Mouse (Mus musculus) neural tube, embryonic 13.5 days (tissue): Measurements from ENCODE around the gene Anapc10. TPM values are rescaled to one million over a fixed set of nuclear protein-coding genes. Genes with fewer than 3 reads are reported as not detected.
"Not testable (repeated sequence)": the region's sequence is repeated elsewhere in the genome, so short reads cannot be mapped to it uniquely, and the experiment has no call there.

ENCODE experiments used
- ATAC-seq: fragments of 200-750 bp; cut with Nextera tagmentation; 2 replicates; pipeline ENCODE4 v1.8.0; 2017; ENCODE audit warnings: low read depth, mild to moderate bottlenecking, moderate TSS enrichment, moderate library complexity
- H3K27ac ChIP-seq: fragments of 300-500 bp; sonication (generic); replicated peaks from 2 replicates; pipeline ENCODE4 v1.5.1; 2015; ENCODE audit warnings: moderate library complexity, mild to moderate bottlenecking, inconsistent platforms
- H3K27me3 ChIP-seq: fragments of 300-500 bp; sonication (generic); 2 replicates; pipeline ENCODE4 v1.6.1; 2015; ENCODE audit warnings: mild to moderate bottlenecking, inconsistent platforms
- H3K36me3 ChIP-seq: fragments of 300-500 bp; sonication (generic); 2 replicates; pipeline ENCODE4 v1.6.1; 2015; ENCODE audit warnings: mild to moderate bottlenecking, inconsistent platforms
- H3K4me1 ChIP-seq: fragments of 300-500 bp; sonication (generic); replicated peaks from 2 replicates; pipeline ENCODE4 v1.6.1; 2015; ENCODE audit warnings: inconsistent platforms
- H3K4me2 ChIP-seq: fragments of 300-500 bp; sonication (generic); 2 replicates; pipeline ENCODE4 v1.6.1; 2015; ENCODE audit warnings: inconsistent platforms, mild to moderate bottlenecking, moderate library complexity
- H3K4me3 ChIP-seq: fragments of 300-500 bp; sonication (generic); 2 replicates; pipeline ENCODE4 v1.5.1; 2015; ENCODE audit warnings: mild to moderate bottlenecking, inconsistent platforms
- H3K9ac ChIP-seq: fragments of 300-500 bp; sonication (generic); 2 replicates; pipeline ENCODE4 v1.6.1; 2015; ENCODE audit warnings: moderate library complexity, mild to moderate bottlenecking, inconsistent platforms
- H3K9me3 ChIP-seq: fragments of 300-500 bp; sonication (generic); 2 replicates; pipeline ENCODE4 v1.6.1; 2016; ENCODE audit warnings: inconsistent platforms
- WGBS: fragments of 180-500 bp; shearing (Covaris S2); methylation state at CpG from one replicate; pipeline ENCODE4 v1.1.7; 2015; 5-methylcytosine and 5-hydroxymethylcytosine counted together
- polyA plus RNA-seq: library from polyadenylated mRNA; unstranded; fragments of >200 nt; fragmentation: Nextera tagmentation; extraction: Ambion mirVana; gene quantifications from 2 replicates; pipeline ENCODE4 v1.2.1, GENCODE M21; 2015

The Anapc10 gene
- polyA plus RNA-seq, 1 experiment from 2014 or later: 46.5 TPM

DNA sequence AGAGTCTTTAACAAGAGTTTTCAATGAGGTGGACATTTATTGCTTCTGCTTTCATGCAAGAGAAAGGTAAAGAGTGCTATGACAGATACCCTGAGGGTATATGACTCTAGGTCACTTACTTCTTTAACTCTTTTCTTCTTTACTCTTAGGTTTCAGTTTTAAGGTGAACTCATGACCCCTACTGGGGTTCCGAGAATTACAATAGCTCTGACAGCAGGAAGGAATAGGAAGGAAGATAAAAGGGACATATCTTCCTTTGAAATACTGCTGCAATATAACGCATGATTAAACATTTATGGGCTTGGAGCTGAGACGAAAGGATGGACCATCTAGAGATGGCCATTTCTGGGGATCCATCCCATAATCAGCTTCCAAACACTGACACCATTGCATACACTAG lies 13.0 kb downstream of the Anapc10 start:
- no peak overlapping the region for H3K9ac ChIP-seq
- no peak for ATAC-seq
- no peaks in the 10 kb centered on the region for H3K9me3 ChIP-seq
- H3K27ac ChIP-seq: no peak overlapping the region
- H3K4me3 ChIP-seq: no peak overlapping the region
- H3K4me2 ChIP-seq: no peak overlapping the region
- H3K36me3 ChIP-seq: peaks cover 42% of the 10 kb centered on the region
- no peaks in the 10 kb centered on the region for H3K4me1 ChIP-seq
- no peaks in the 10 kb centered on the region for H3K27me3 ChIP-seq
- 20% methylated on average over 3 of the region's 3 CpGs for WGBS

DNA sequence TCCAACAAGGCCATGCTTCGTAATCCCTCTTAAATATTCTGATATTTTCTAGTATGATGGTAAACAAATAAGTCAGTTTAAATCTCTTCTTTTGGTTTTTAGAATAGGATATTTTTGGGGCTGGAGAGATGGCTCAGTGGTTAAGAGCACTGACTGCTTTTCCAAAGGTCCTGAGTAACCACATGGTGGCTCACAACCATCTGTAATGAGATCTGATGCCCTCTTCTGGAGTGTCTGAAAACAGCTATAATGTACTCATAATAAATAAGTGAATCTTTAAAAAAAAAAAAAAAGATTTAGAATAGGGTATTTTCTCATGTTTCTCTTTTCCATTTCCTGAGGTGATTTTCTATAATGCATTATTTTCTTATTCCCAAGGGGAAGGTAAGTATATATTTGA lies 16.3 kb downstream of the Anapc10 start:
- no peaks in the 10 kb centered on the region for H3K27me3 ChIP-seq
- H3K9ac ChIP-seq: no peak overlapping the region
- no peaks in the 10 kb centered on the region for H3K4me1 ChIP-seq
- H3K4me2 ChIP-seq: no peak overlapping the region
- 97% methylated on average over 1 of the region's 1 CpGs for WGBS
- H3K9me3 ChIP-seq: no peaks in the 10 kb centered on the region
- H3K27ac ChIP-seq: no peak overlapping the region
- H3K36me3 ChIP-seq: peaks cover 28% of the 10 kb centered on the region; the same call in 1 of the 2 replicates
- ATAC-seq: no peak
- H3K4me3 ChIP-seq: no peak overlapping the region

DNA sequence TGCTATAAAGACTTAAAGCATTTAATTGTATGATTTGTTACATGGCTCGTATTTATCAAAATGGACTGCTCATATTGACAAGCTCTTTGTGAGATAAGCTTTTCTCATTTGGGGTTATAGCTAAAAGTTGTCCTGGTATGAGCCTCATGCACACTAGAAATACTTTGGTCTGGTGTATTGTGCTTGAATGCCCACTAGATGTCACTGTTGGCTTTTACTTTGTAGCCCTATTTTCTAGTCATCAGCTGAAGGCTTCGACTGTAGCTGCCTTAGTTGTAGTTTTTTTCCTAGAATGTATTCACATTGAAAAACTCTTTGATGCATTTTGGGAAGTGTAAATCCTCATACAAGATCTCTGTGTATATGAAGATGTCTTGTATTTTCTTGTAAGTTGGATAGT lies 22.7 kb downstream of the Anapc10 start:
- ATAC-seq: no peak; the same call in 1 of the 2 replicates
- no peaks in the 10 kb centered on the region for H3K27me3 ChIP-seq
- no peak overlapping the region for H3K9ac ChIP-seq
- H3K4me3 ChIP-seq: no peak overlapping the region
- no peaks in the 10 kb centered on the region for H3K4me1 ChIP-seq
- WGBS: 19% methylated on average over 2 of the region's 2 CpGs
- no peaks in the 10 kb centered on the region for H3K9me3 ChIP-seq
- no peak overlapping the region for H3K4me2 ChIP-seq
- no peak overlapping the region for H3K27ac ChIP-seq
- peaks cover 23% of the 10 kb centered on the region; the same call in 1 of the 2 replicates for H3K36me3 ChIP-seq

GRCm38 (mm10) chr8:79748171-79748570 lies 36.6 kb downstream of the Anapc10 start:
- WGBS: 20% methylated on average over 2 of the region's 2 CpGs

GRCm38 (mm10) chr8:79748591-79748990 lies 37.0 kb downstream of the Anapc10 start:
- Histone ChIP-seq H3K4me1 (peaks cover 11% of the 10 kb centered on the region), H3K9ac (no peak overlapping the region), H3K27ac (no peak overlapping the region), H3K9me3 (no peaks in the 10 kb centered on the region), H3K4me3 (no peak overlapping the region), H3K4me2 (no peak overlapping the region), H3K27me3 (no peaks in the 10 kb centered on the region), H3K36me3 (peaks cover 20% of the 10 kb centered on the region; the same call in 1 of the 2 replicates)
- WGBS: 54% methylated on average over 4 of the region's 4 CpGs
- ATAC-seq: no peak

More at GRCm38 (mm10) chr8:79748171-79748570, 36.6 kb downstream of the Anapc10 start:
- H3K4me1 ChIP-seq: peaks cover 11% of the 10 kb centered on the region
- H3K4me2 ChIP-seq: no peak overlapping the region
- H3K9me3 ChIP-seq: no peaks in the 10 kb centered on the region
- H3K9ac ChIP-seq: no peak overlapping the region
- H3K36me3 ChIP-seq: peaks cover 20% of the 10 kb centered on the region; the same call in 1 of the 2 replicates
- H3K27ac ChIP-seq: no peak overlapping the region
- no peak for ATAC-seq
- H3K4me3 ChIP-seq: no peak overlapping the region
- H3K27me3 ChIP-seq: no peaks in the 10 kb centered on the region

DNA sequence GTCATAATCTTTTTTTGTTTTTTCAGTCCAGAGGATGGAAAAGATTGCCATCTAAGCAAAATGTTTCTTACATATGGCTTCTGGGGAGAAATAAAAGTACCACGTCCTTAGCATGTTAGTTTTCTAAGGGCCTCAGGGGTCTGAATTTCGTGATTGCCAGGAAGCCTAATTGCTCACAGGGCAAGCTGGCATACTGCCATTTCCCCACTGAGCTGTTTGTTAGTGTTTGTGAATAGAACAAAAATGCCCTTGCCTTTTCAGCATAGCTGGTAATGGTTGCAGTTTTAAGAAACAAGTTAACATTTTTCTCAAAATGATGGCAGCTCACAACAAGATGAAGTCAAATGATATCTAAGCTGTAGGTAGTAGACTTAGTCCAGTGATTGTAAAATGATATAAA lies 38.7 kb downstream of the Anapc10 start:
- Histone ChIP-seq H3K9ac (no peak overlapping the region), H3K27ac (no peak overlapping the region), H3K9me3 (no peaks in the 10 kb centered on the region), H3K27me3 (no peaks in the 10 kb centered on the region), H3K4me2 (no peak overlapping the region), H3K36me3 (peaks cover 14% of the 10 kb centered on the region; the same call in 1 of the 2 replicates), H3K4me1 (peaks cover 11% of the 10 kb centered on the region), H3K4me3 (no peak overlapping the region)
- ATAC-seq: no peak; the same call in 1 of the 2 replicates
- 16% methylated on average over 2 of the region's 2 CpGs for WGBS

DNA sequence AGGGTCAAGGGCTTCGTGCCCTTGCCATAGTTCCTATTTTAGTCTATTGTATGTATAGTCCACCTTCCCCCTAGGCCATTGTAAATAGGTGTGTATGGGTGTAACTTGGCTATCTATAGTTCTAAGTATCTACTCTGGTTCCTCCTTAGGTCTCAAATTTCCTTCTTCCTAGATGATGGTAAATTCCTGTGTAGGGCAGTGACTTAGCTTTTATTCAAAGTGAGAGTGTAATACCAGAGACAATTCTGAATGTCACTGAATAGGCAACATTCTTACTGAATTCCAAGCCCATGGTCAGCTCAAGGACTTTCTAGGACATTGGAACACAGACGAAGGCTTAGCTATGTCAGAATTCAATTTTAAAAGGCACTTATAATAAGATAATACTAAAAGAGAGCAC lies 83.3 kb downstream of the Anapc10 start:
- not testable (repeated sequence) for H3K27ac ChIP-seq, H3K27me3 ChIP-seq, H3K9ac ChIP-seq, H3K36me3 ChIP-seq, H3K4me1 ChIP-seq, H3K4me2 ChIP-seq, H3K4me3 ChIP-seq, ATAC-seq, H3K9me3 ChIP-seq
- 89% methylated on average over 2 of the region's 2 CpGs for WGBS

DNA sequence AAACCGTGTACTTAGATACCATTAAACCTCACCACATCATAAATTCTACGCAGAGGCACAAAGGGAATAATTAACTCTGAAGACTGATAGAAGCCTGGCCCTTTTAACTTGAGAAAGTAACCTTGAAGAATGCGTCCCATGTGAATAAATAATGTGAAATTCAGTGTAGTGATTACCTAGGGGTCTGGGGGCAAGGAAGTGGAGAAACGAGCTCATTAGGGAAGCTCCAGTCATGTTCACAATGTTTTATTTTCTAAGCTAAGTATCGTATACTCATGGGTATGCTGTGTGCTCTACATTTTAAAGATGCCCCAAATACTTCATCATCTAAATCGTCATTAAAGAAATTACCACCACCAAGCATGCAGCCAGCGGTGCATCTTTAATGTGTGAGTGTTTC lies 85.1 kb downstream of the Anapc10 start:
- Histone ChIP-seq H3K4me2 (no peak overlapping the region), H3K9ac (no peak overlapping the region), H3K9me3 (no peaks in the 10 kb centered on the region), H3K4me1 (no peaks in the 10 kb centered on the region), H3K4me3 (no peak overlapping the region), H3K27ac (no peak overlapping the region), H3K36me3 (no peaks in the 10 kb centered on the region), H3K27me3 (no peaks in the 10 kb centered on the region)
- WGBS: 61% methylated on average over 7 of the region's 7 CpGs
- peak; percentile 43; the same call in 1 of the 2 replicates for ATAC-seq

DNA sequence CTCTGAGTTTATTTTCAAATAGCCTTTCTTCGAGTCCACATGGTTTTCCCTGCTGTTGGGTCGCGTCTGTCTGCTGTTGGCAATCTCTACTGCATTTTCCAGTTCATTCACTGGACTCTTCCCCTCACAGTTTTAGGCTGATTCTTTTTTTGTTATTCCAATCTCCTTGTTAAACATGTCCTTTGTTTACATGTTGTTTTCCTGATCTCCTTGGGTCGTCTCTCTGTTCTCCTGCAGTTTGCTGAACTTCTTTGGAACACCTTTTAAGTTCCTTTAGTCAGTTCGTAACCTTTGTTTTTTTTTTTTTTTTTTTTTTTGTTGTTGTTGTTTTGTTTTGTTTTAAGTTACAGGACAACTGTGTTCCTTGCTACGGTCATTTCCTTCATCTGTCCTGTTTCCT lies 92.9 kb downstream of the Anapc10 start:
- WGBS: 85% methylated on average over 6 of the region's 6 CpGs
- no peaks in the 10 kb centered on the region for H3K27me3 ChIP-seq

DNA sequence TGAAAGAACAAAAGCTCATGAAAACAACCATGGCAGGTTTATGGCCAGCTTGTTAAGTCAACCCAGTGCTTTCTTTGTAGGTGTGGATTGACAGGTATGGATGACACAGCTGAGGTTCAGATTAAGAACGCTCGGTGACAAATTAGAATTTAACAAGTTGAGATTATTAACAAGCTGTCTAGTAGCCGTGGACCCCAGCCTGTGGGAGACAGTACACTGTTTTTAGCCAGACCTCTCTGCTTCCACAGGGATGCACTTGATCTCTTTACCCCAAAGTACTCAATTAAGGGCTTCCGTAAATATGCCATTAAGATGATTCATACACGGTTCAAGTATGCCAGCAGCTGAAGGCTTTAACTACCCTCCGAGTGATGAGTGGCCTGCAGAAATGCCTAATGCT lies 95.4 kb downstream of the Anapc10 start:
- H3K4me1 ChIP-seq: 0 out of 2 replicates have a peak, but pooled peaks cover 4% of the 10 kb centered on the region
- no peaks in the 10 kb centered on the region for H3K9me3 ChIP-seq
- no peak overlapping the region for H3K9ac ChIP-seq
- no peak overlapping the region for H3K4me2 ChIP-seq
- no peak for ATAC-seq
- no peaks in the 10 kb centered on the region for H3K36me3 ChIP-seq
- no peak overlapping the region for H3K4me3 ChIP-seq
- H3K27me3 ChIP-seq: no peaks in the 10 kb centered on the region
- WGBS: 34% methylated on average over 6 of the region's 6 CpGs
- H3K27ac ChIP-seq: no peak overlapping the region

More for the DNA sequence above, 92.9 kb downstream of the Anapc10 start:
- ATAC-seq: no peak
- no peak overlapping the region for H3K4me3 ChIP-seq
- no peak overlapping the region for H3K27ac ChIP-seq
- no peaks in the 10 kb centered on the region for H3K36me3 ChIP-seq
- no peaks in the 10 kb centered on the region for H3K9me3 ChIP-seq
- no peak overlapping the region for H3K9ac ChIP-seq
- 0 out of 2 replicates have a peak, but pooled peaks cover 4% of the 10 kb centered on the region for H3K4me1 ChIP-seq
- no peak overlapping the region for H3K4me2 ChIP-seq

- no peak overlapping the region for H3K27ac ChIP-seq
- no peaks in the 10 kb centered on the region for H3K36me3 ChIP-seq
- 90% methylated on average over 5 of the region's 5 CpGs for WGBS
- H3K9ac ChIP-seq: no peak overlapping the region
- no peak for ATAC-seq
- H3K9me3 ChIP-seq: no peaks in the 10 kb centered on the region
- no peak overlapping the region for H3K4me3 ChIP-seq
- H3K27me3 ChIP-seq: no peaks in the 10 kb centered on the region
- peaks cover 7% of the 10 kb centered on the region; the same call in 1 of the 2 replicates for H3K4me1 ChIP-seq
- no peak overlapping the region for H3K4me2 ChIP-seq
Observed at GRCm38 (mm10) chr8:79826534-79826933, 114.9 kb downstream of the Anapc10 start.
